ENCODE assay signal across 15 mouse cellular contexts in genomic region chr1:150466132-150466531, GRCm38 (mm10). TPM values are rescaled to one million over a fixed set of nuclear protein-coding genes. Genes with fewer than 3 reads are reported as not detected.
DNase-seq lines count a peak whose midpoint lies in the region; ATAC-seq and TF ChIP-seq lines count a peak whose summit lies in the region.
"Had no signal": no experiment of that assay in that cellular context is flagged by ENCODE, and none has a peak within 500 bp of the region (broad histone marks: within the 10 kb centered on the region; RNA-seq: fewer than 3 reads in every experiment).

Gene Prg4, minus strand, starts transcription at chr1:150466165.

- H3K27ac ChIP-seq in forebrain, embryonic 16.5 days (ENCODE audit: low read length): no peak within 1 kb of the TSS
- H3K27ac ChIP-seq: limb, embryonic 15.5 days; neural tube, embryonic 12.5 days had no signal

- H3K4me3 ChIP-seq in lung, adult 2 months (replicated peaks; ENCODE audit: extremely low read depth, low read depth, low read length): no peak within 1 kb of the TSS
- H3K4me3 ChIP-seq in forebrain, embryonic 16.5 days (replicated peaks; ENCODE audit: low read length): no peak within 1 kb of the TSS
- H3K4me3 ChIP-seq: limb, embryonic 15.5 days; neural tube, embryonic 12.5 days had no signal

- H3K4me1 ChIP-seq in lung, adult 2 months (ENCODE audit: control insufficient read depth, insufficient read depth, low read length): no peaks in the 10 kb centered on the region
- H3K4me1 ChIP-seq in forebrain, embryonic 16.5 days (replicated peaks; ENCODE audit: control insufficient read depth, insufficient read depth, low read length): no peaks in the 10 kb centered on the region
- H3K4me1 ChIP-seq: limb, embryonic 15.5 days; neural tube, embryonic 12.5 days had no signal

- 73% methylated on average over 3 of the region's 3 CpGs for WGBS in lung, adult 2 months
- 86% methylated on average over 3 of the region's 3 CpGs for WGBS in forebrain, embryonic 16.5 days

- no peaks in the 10 kb centered on the region for H3K36me3 ChIP-seq in forebrain, embryonic 16.5 days (ENCODE audit: control insufficient read depth, insufficient read depth)
- H3K36me3 ChIP-seq: limb, embryonic 15.5 days; neural tube, embryonic 12.5 days had no signal

- H3K27me3 ChIP-seq in forebrain, embryonic 16.5 days (replicated peaks; ENCODE audit: control insufficient read depth, insufficient read depth, low read length): no peaks in the 10 kb centered on the region
- H3K27me3 ChIP-seq: limb, embryonic 15.5 days; neural tube, embryonic 12.5 days had no signal

- H3K4me2 ChIP-seq in forebrain, embryonic 16.5 days (ENCODE audit: low read length): no peak within 1 kb of the TSS
- H3K4me2 ChIP-seq: limb, embryonic 15.5 days; neural tube, embryonic 12.5 days had no signal

- no peaks in the 10 kb centered on the region for H3K9me3 ChIP-seq in forebrain, embryonic 16.5 days (ENCODE audit: control insufficient read depth, low read length)
- H3K9me3 ChIP-seq: limb, embryonic 15.5 days; neural tube, embryonic 12.5 days had no signal

- no peak for TF ChIP-seq CTCF in lung, adult 2 months (IDR thresholded peaks at IDR 0.05; ENCODE audit: insufficient read depth, low read length)

- H3K9ac ChIP-seq in forebrain, embryonic 16.5 days (replicated peaks; ENCODE audit: low read depth, low read length): no peak within 1 kb of the TSS
- H3K9ac ChIP-seq: limb, embryonic 15.5 days; neural tube, embryonic 12.5 days had no signal

- DNase-seq in adrenal gland, adult 2 months: peak; percentile 34
- DNase-seq in adrenal gland, postnatal 25 days: no peak
- DNase-seq in heart, adult 8-10 months (ENCODE audit: low spot score): peak; percentile 69
- DNase-seq in heart, postnatal 4 days: no peak
- DNase-seq in lung, postnatal 10 days: peak; percentile 21
- no peak for DNase-seq in lung, adult 2 months
- DNase-seq: cerebellum, postnatal 14 days; gastrocnemius, postnatal 10 days; thymus, postnatal 36 days had no signal

- no peak for TF ChIP-seq POLR2A in lung, adult 2 months (IDR thresholded peaks at IDR 0.05; ENCODE audit: borderline replicate concordance, extremely low read depth, low read depth, low read length)

- ATAC-seq in forebrain, embryonic 16.5 days: no peak
- ATAC-seq in megakaryocyte, adult 5-6 weeks (ENCODE audit: poor library complexity, severe bottlenecking): no peak
- ATAC-seq: intestine, embryonic 16.5 days; midbrain, embryonic 16.5 days had no signal

RNA-seq across cellular contexts. Expression of gene Prg4, which starts in this region (rescaled TPM):
- 10 to 100 TPM in 1 of 2 experiments, 1 to 10 TPM in 1; 5.5 to 10.4 TPM for total RNA-seq in adrenal gland, adult 2 months (2021)
- polyA plus RNA-seq in adrenal gland, adult 2 months (2012; rRNA removed): 0.11 and 0.62 TPM in 2 replicates
- 2.6 and 3.9 TPM in 2 replicates for total RNA-seq in adrenal gland, postnatal 25 days (2021)
- total RNA-seq in heart, adult 8-10 months (2022): 10 to 100 TPM; 11.6 to 58.3 (median 12.3) TPM
- 1 to 10 TPM in 1 of 2 experiments, under 1 TPM in 1; 0.99 to 1.2 TPM for total RNA-seq in heart, postnatal 4 days (2021)
- polyA plus RNA-seq in lung, adult 2 months (2012; rRNA removed): 2.8 and 7.2 TPM in 2 replicates
- 0.53 and 0.68 TPM in 2 replicates for polyA plus RNA-seq in forebrain, embryonic 16.5 days (2015; fragmentation: Nextera tagmentation; extraction: Ambion mirVana)
- total RNA-seq in megakaryocyte, adult 5-6 weeks (2015): 0.78 and 0.98 TPM in 2 replicates
- not detected in 2 replicates for total RNA-seq in megakaryocyte, adult 5-6 weeks (2017)

Comparison
In these comparisons a context has a peak if more than half of its experiments do, and no peak if none do; other contexts are left out.
1. DNase-seq: peak in adrenal gland, adult 2 months (single experiment), heart, adult 8-10 months (single experiment) and lung, postnatal 10 days (single experiment); none in adrenal gland, postnatal 25 days (single experiment), heart, postnatal 4 days (single experiment) and lung, adult 2 months (single experiment).